Mouse (Mus musculus): ENCODE measurements around the gene Jdp2. TPM values are rescaled to one million over a fixed set of nuclear protein-coding genes. Genes with fewer than 3 reads are reported as not detected.

Gene Jdp2
- polyA plus RNA-seq, 1 experiment from 2014 or later = 0.25 TPM

GRCm38 (mm10) chr12:85604301-85604998 lies 5.6 kb downstream of the Jdp2 start:
- H3K36me3 ChIP-seq = no peaks in the 10 kb centered on the region
- peaks cover 48% of the 10 kb centered on the region for H3K4me1 ChIP-seq (replicated peaks)
- no peak overlapping the region for H3K27ac ChIP-seq
- H3K9me3 ChIP-seq = no peaks in the 10 kb centered on the region
- 69% methylated on average over 9 of the region's 9 CpGs for WGBS
- peaks cover 28% of the 10 kb centered on the region for H3K27me3 ChIP-seq (ENCODE audit: insufficient read depth, poor library complexity, severe bottlenecking)
- no peak for DNase-seq (ENCODE audit: low spot score)
- no peak overlapping the region for H3K4me3 ChIP-seq

- H3K4me1 ChIP-seq (replicated peaks) = peaks cover 29% of the 10 kb centered on the region
- no peaks in the 10 kb centered on the region; the same call in 1 of the 2 replicates for H3K27me3 ChIP-seq (ENCODE audit: insufficient read depth, poor library complexity, severe bottlenecking)
- H3K36me3 ChIP-seq = peaks cover 12% of the 10 kb centered on the region; the same call in 1 of the 2 replicates
- H3K4me3 ChIP-seq = no peak overlapping the region
- DNase-seq (ENCODE audit: low spot score) = no peak
- peak overlapping the region; percentile 23; the same call in 1 of the 2 replicates for H3K27ac ChIP-seq
- WGBS = 85% methylated on average over 14 of the region's 14 CpGs
- H3K9me3 ChIP-seq = no peaks in the 10 kb centered on the region
These were observed 9.0 kb downstream of the Jdp2 start for GRCm38 (mm10) chr12:85607519-85608449.

GRCm38 (mm10) chr12:85610167-85610566 lies 11.3 kb downstream of the Jdp2 start:
- peaks cover 12% of the 10 kb centered on the region; the same call in 1 of the 2 replicates for H3K36me3 ChIP-seq
- 0 out of 2 replicates have a peak, but pooled peaks cover 13% of the 10 kb centered on the region for H3K4me1 ChIP-seq (replicated peaks)
- H3K27me3 ChIP-seq (ENCODE audit: insufficient read depth, poor library complexity, severe bottlenecking) = no peaks in the 10 kb centered on the region
- no peak for DNase-seq (ENCODE audit: low spot score)
- no peak overlapping the region for H3K4me3 ChIP-seq
- no peaks in the 10 kb centered on the region for H3K9me3 ChIP-seq
- no peak overlapping the region for H3K27ac ChIP-seq
- WGBS = 80% methylated on average over 9 of the region's 9 CpGs

GRCm38 (mm10) chr12:85614090-85614489 lies 15.3 kb downstream of the Jdp2 start:
- H3K4me1 ChIP-seq (replicated peaks) = peaks cover 8% of the 10 kb centered on the region; the same call in 1 of the 2 replicates
- H3K36me3 ChIP-seq = peaks cover 12% of the 10 kb centered on the region; the same call in 1 of the 2 replicates
- no peak overlapping the region for H3K27ac ChIP-seq
- no peak for DNase-seq (ENCODE audit: low spot score)
- no peak overlapping the region for H3K4me3 ChIP-seq
- H3K27me3 ChIP-seq (ENCODE audit: insufficient read depth, poor library complexity, severe bottlenecking) = no peaks in the 10 kb centered on the region
- no peaks in the 10 kb centered on the region for H3K9me3 ChIP-seq
- 60% methylated on average over 4 of the region's 4 CpGs for WGBS

- no peak overlapping the region for H3K4me3 ChIP-seq
- no peaks in the 10 kb centered on the region for H3K9me3 ChIP-seq
- DNase-seq (ENCODE audit: low spot score) = no peak
- WGBS = 85% methylated on average over 8 of the region's 8 CpGs
- no peak overlapping the region for H3K27ac ChIP-seq
- peaks cover 5% of the 10 kb centered on the region; the same call in 1 of the 2 replicates for H3K36me3 ChIP-seq
- H3K4me1 ChIP-seq (replicated peaks) = peaks cover 19% of the 10 kb centered on the region
- H3K27me3 ChIP-seq (ENCODE audit: insufficient read depth, poor library complexity, severe bottlenecking) = no peaks in the 10 kb centered on the region
These were observed 16.7 kb downstream of the Jdp2 start for GRCm38 (mm10) chr12:85615486-85615885.

- no peak for DNase-seq (ENCODE audit: low spot score)
- WGBS = 85% methylated on average over 9 of the region's 9 CpGs
These were observed 19.1 kb downstream of the Jdp2 start for GRCm38 (mm10) chr12:85617885-85618284.

GRCm38 (mm10) chr12:85618430-85618829 lies 19.6 kb downstream of the Jdp2 start:
- Histone ChIP-seq H3K27ac (no peak overlapping the region), H3K4me1 (replicated peaks) (peaks cover 41% of the 10 kb centered on the region), H3K27me3 (ENCODE audit: insufficient read depth, poor library complexity, severe bottlenecking) (no peaks in the 10 kb centered on the region), H3K36me3 (no peaks in the 10 kb centered on the region), H3K9me3 (no peaks in the 10 kb centered on the region), H3K4me3 (no peak overlapping the region)
- 82% methylated on average over 5 of the region's 5 CpGs for WGBS
- no peak for DNase-seq (ENCODE audit: low spot score)

More at GRCm38 (mm10) chr12:85617885-85618284, 19.1 kb downstream of the Jdp2 start:
- Histone ChIP-seq H3K4me3 (no peak overlapping the region), H3K9me3 (no peaks in the 10 kb centered on the region), H3K4me1 (replicated peaks) (peaks cover 39% of the 10 kb centered on the region), H3K36me3 (no peaks in the 10 kb centered on the region), H3K27me3 (ENCODE audit: insufficient read depth, poor library complexity, severe bottlenecking) (no peaks in the 10 kb centered on the region), H3K27ac (no peak overlapping the region)

- H3K4me1 ChIP-seq (replicated peaks) = peaks cover 43% of the 10 kb centered on the region
- no peaks in the 10 kb centered on the region for H3K9me3 ChIP-seq
- no peak for DNase-seq (ENCODE audit: low spot score)
- no peaks in the 10 kb centered on the region for H3K36me3 ChIP-seq
- H3K27ac ChIP-seq = peak overlapping the region; percentile 79; the same call in 1 of the 2 replicates
- WGBS = 75% methylated on average over 7 of the region's 7 CpGs
- no peaks in the 10 kb centered on the region for H3K27me3 ChIP-seq (ENCODE audit: insufficient read depth, poor library complexity, severe bottlenecking)
- H3K4me3 ChIP-seq = no peak overlapping the region
These were observed 20.6 kb downstream of the Jdp2 start for GRCm38 (mm10) chr12:85619283-85619897.

GRCm38 (mm10) chr12:85619898-85620443 lies 21.1 kb downstream of the Jdp2 start:
- peak overlapping the region; percentile 79 for H3K27ac ChIP-seq
- no peak for DNase-seq (ENCODE audit: low spot score)
- no peaks in the 10 kb centered on the region for H3K9me3 ChIP-seq
- H3K36me3 ChIP-seq = no peaks in the 10 kb centered on the region
- H3K4me1 ChIP-seq (replicated peaks) = peaks cover 43% of the 10 kb centered on the region
- H3K4me3 ChIP-seq = no peak overlapping the region
- WGBS = 66% methylated on average over 11 of the region's 11 CpGs
- H3K27me3 ChIP-seq (ENCODE audit: insufficient read depth, poor library complexity, severe bottlenecking) = no peaks in the 10 kb centered on the region

GRCm38 (mm10) chr12:85621027-85621426 lies 22.2 kb downstream of the Jdp2 start:
- Histone ChIP-seq H3K9me3 (no peaks in the 10 kb centered on the region), H3K4me3 (no peak overlapping the region), H3K27ac (peak overlapping the region; percentile 79), H3K27me3 (ENCODE audit: insufficient read depth, poor library complexity, severe bottlenecking) (no peaks in the 10 kb centered on the region), H3K36me3 (no peaks in the 10 kb centered on the region), H3K4me1 (replicated peaks) (peaks cover 49% of the 10 kb centered on the region)
- WGBS = 56% methylated on average over 6 of the region's 6 CpGs
- no peak for DNase-seq (ENCODE audit: low spot score)

- no peak overlapping the region for H3K4me3 ChIP-seq
- peak overlapping the region; percentile 71 for H3K27ac ChIP-seq
- H3K9me3 ChIP-seq = no peaks in the 10 kb centered on the region
- peaks cover 52% of the 10 kb centered on the region for H3K4me1 ChIP-seq (replicated peaks)
- no peaks in the 10 kb centered on the region for H3K36me3 ChIP-seq
- WGBS = 75% methylated on average over 4 of the region's 4 CpGs
- no peaks in the 10 kb centered on the region for H3K27me3 ChIP-seq (ENCODE audit: insufficient read depth, poor library complexity, severe bottlenecking)
- DNase-seq (ENCODE audit: low spot score) = peak; percentile 27
These were observed 22.8 kb downstream of the Jdp2 start for GRCm38 (mm10) chr12:85621673-85622072.

- no peaks in the 10 kb centered on the region for H3K27me3 ChIP-seq (ENCODE audit: insufficient read depth, poor library complexity, severe bottlenecking)
- no peak overlapping the region for H3K4me3 ChIP-seq
- 63% methylated on average over 3 of the region's 3 CpGs for WGBS
- H3K4me1 ChIP-seq (replicated peaks) = peaks cover 50% of the 10 kb centered on the region
- no peak for DNase-seq (ENCODE audit: low spot score)
- no peaks in the 10 kb centered on the region for H3K36me3 ChIP-seq
- peak overlapping the region; percentile 40 for H3K27ac ChIP-seq
- no peaks in the 10 kb centered on the region for H3K9me3 ChIP-seq
These were observed 24.9 kb downstream of the Jdp2 start for GRCm38 (mm10) chr12:85623711-85624110.

Data from hindbrain, embryonic 10.5 days (tissue).